Mouse (Mus musculus): ENCODE measurements around the gene Afg3l1.

DNA sequence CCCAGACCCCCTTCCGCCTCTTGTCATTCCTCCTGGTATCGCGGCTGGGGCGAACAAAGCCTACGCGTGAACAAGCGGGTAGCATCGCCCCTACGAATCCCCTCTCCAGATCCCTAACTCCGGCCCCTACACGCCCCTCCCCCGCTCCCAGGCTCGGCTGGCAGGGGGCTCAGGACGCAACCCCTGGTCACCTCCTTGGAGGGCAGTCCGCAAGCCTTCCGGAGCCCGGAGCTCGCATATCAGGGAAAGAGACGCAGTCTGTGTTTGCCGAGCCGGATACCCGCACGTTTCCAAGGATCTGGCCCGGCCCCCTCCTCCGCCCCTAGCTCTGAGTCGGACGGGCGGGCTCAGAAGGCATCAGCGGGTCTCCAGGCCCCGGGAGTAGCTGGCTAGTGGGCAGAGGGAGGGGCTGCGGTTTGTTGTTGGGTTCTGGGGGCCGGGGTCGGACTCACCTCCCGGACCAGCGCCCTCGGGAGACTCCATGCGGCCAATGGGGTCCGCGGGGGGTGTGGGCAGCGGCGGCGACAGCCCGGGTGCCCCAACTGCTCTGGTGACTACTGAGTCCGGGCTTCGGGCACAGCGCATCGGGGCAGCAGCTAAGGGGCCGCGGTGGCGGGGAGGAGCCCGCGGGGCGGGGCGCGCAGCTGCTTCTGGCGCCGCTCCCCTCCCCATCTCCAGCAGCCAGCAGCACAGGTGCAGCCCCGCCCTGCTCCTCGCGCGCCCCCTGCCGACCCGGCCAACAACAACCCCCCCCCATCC is 37.3 kb downstream of the Afg3l1 start, which contains the start of gene Dbndd1:
- no peak for TF ChIP-seq CTCF (IDR thresholded peaks at IDR 0.05; ENCODE audit: low read depth)
- no peak for TF ChIP-seq EP300 (IDR thresholded peaks at IDR 0.05; ENCODE audit: low read depth)

All from heart, postnatal 0 days (tissue).